In genomic region chr3:142687939-142688338, GRCm38 (mm10) we compare ENCODE assay signal across 9 mouse cellular contexts. TPM values are rescaled to one million over a fixed set of nuclear protein-coding genes. Genes with fewer than 3 reads are reported as not detected.
DNase-seq lines count a peak whose midpoint lies in the region; ATAC-seq and TF ChIP-seq lines count a peak whose summit lies in the region.
"Had no signal": no experiment of that assay in that cellular context is flagged by ENCODE, and none has a peak within 500 bp of the region (broad histone marks: within the 10 kb centered on the region; RNA-seq: fewer than 3 reads in every experiment).

No protein-coding gene starts in this region.

- DNase-seq in heart, adult 2 months: peak in 1 of 2 experiments; percentile 21
- no peak for DNase-seq in heart, adult 8-10 months (ENCODE audit: low spot score)
- no peak for DNase-seq in thymus, adult 2 months
- no peak for DNase-seq in thymus, adult 18-20 months
- no peak for DNase-seq in embryo, embryonic 11 days
- no peak for DNase-seq in embryo, embryonic 9.5 days (ENCODE audit: extremely low spot score)
- no peak for DNase-seq in gastrocnemius, postnatal 4 days (ENCODE audit: low spot score in 2 of 2)
- DNase-seq: kidney, adult 9 months had no signal

- TF ChIP-seq EP300 in heart, adult 2 months (IDR thresholded peaks at IDR 0.05; ENCODE audit: insufficient read depth, low read depth, low read length): no peak

- 49% methylated on average over 23 of the region's 23 CpGs for WGBS in heart, adult 2 months
- WGBS in thymus, adult 2 months: 81% methylated on average over 23 of the region's 23 CpGs
- WGBS in limb, embryonic 13.5 days: 67% methylated on average over 23 of the region's 23 CpGs

- no peak for TF ChIP-seq CTCF in heart, adult 2 months (IDR thresholded peaks at IDR 0.05)
- no peak for TF ChIP-seq CTCF in thymus, adult 2 months (IDR thresholded peaks at IDR 0.05; ENCODE audit: borderline replicate concordance, control insufficient read depth, extremely low read depth, insufficient read depth, low read length, poor library complexity)

- H3K27ac ChIP-seq in heart, adult 2 months: no peak overlapping the region
- peak overlapping the region; percentile 25 for H3K27ac ChIP-seq in thymus, adult 2 months (ENCODE audit: control insufficient read depth, insufficient read depth, low read length)
- no peak overlapping the region for H3K27ac ChIP-seq in limb, embryonic 13.5 days

- no peak for TF ChIP-seq POLR2A in heart, adult 2 months (IDR thresholded peaks at IDR 0.05; ENCODE audit: insufficient read depth, low read depth, low read length)
- no peak for TF ChIP-seq POLR2A in thymus, adult 2 months (IDR thresholded peaks at IDR 0.05; ENCODE audit: control insufficient read depth, extremely low read depth, insufficient read depth, low read length, poor library complexity)

- H3K27me3 ChIP-seq in heart, adult 2 months (ENCODE audit: control insufficient read depth, insufficient read depth, low read length): no peaks in the 10 kb centered on the region
- H3K27me3 ChIP-seq in thymus, adult 2 months (ENCODE audit: control insufficient read depth, insufficient read depth, low read length): no peaks in the 10 kb centered on the region
- no peaks in the 10 kb centered on the region for H3K27me3 ChIP-seq in limb, embryonic 13.5 days

- intact Hi-C loops in heart, adult 2 months (cut with DNase I): no loop called here

- peak overlapping the region; percentile 29; the same call in 1 of the 2 replicates for H3K9ac ChIP-seq in heart, adult 2 months (ENCODE audit: low read depth, low read length)
- H3K9ac ChIP-seq in limb, embryonic 13.5 days: no peak overlapping the region

- H3K9me3 ChIP-seq in limb, embryonic 13.5 days: peaks cover 9% of the 10 kb centered on the region; the same call in 1 of the 2 replicates

- H3K4me1 ChIP-seq in heart, adult 2 months (ENCODE audit: control insufficient read depth, insufficient read depth, low read length): no peaks in the 10 kb centered on the region
- H3K4me1 ChIP-seq in thymus, adult 2 months (replicated peaks; ENCODE audit: control insufficient read depth, insufficient read depth, low read length): peaks cover 10% of the 10 kb centered on the region
- no peaks in the 10 kb centered on the region for H3K4me1 ChIP-seq in limb, embryonic 13.5 days

- no peak overlapping the region for H3K4me3 ChIP-seq in heart, adult 2 months
- peak overlapping the region; percentile 46 for H3K4me3 ChIP-seq in thymus, adult 2 months (ENCODE audit: control insufficient read depth, insufficient read depth, low read length)
- peak overlapping the region; percentile 11 for H3K4me3 ChIP-seq in limb, embryonic 13.5 days

- no peaks in the 10 kb centered on the region for H3K79me2 ChIP-seq in heart, adult 2 months (replicated peaks; ENCODE audit: control insufficient read depth, insufficient read depth, low read length)

- H3K36me3 ChIP-seq in heart, adult 2 months (ENCODE audit: control insufficient read depth, insufficient read depth, low read length): no peaks in the 10 kb centered on the region
- no peaks in the 10 kb centered on the region for H3K36me3 ChIP-seq in thymus, adult 2 months (ENCODE audit: control insufficient read depth, insufficient read depth, low read length)
- H3K36me3 ChIP-seq in limb, embryonic 13.5 days: no peaks in the 10 kb centered on the region

- H3K4me2 ChIP-seq in limb, embryonic 13.5 days (replicated peaks): peak overlapping the region; percentile 45

- no peak for ATAC-seq in limb, embryonic 13.5 days (ENCODE audit: low FRiP score, low read depth)

RNA-seq across cellular contexts. Expression of gene Kyat3, which starts 12.9 kb away (rescaled TPM):
- 10 to 100 TPM; 28.3 to 37.7 TPM for total RNA-seq in heart, adult 2 months (2021)
- 10.9 and 22.1 TPM in 2 replicates for polyA plus RNA-seq in heart, adult 2 months (2012; rRNA removed)
- total RNA-seq in heart, adult 8-10 months (2022): 10 to 100 TPM; 40.0 to 42.6 (median 41.4) TPM
- 3.1 and 3.4 TPM in 2 replicates for polyA plus RNA-seq in thymus, adult 2 months (2012; rRNA removed)
- 15.7 and 16.0 TPM in 2 replicates for polyA plus RNA-seq in limb, embryonic 13.5 days (2015; fragmentation: Nextera tagmentation; extraction: Ambion mirVana)
- total RNA-seq in gastrocnemius, postnatal 4 days (2021): 1 to 10 TPM; 4.6 to 5.1 TPM

Comparison
In these comparisons a context has a peak if more than half of its experiments do, and no peak if none do; other contexts are left out.
1. RNA of gene Kyat3, which starts 12.9 kb away (total RNA-seq): 40.0 to 42.6 TPM in heart, adult 8-10 months and 28.3 to 37.7 TPM in heart, adult 2 months; 4.6 to 5.1 TPM in gastrocnemius, postnatal 4 days; every median in the first group is over 4 times any median in the second.